Mouse (Mus musculus): Measurements from ENCODE around the gene Oard1.
A peak's percentile ranks its signal among the peaks of the same experiment; 100 is the strongest.

Gene Oard1

GRCm38 (mm10) chr17:48436487-48436886 is 26.7 kb downstream of the Oard1 start:
- no peak for DNase-seq

GRCm38 (mm10) chr17:48437421-48437911 is 27.7 kb downstream of the Oard1 start:
- peak; percentile 70 to 83 for DNase-seq

DNA sequence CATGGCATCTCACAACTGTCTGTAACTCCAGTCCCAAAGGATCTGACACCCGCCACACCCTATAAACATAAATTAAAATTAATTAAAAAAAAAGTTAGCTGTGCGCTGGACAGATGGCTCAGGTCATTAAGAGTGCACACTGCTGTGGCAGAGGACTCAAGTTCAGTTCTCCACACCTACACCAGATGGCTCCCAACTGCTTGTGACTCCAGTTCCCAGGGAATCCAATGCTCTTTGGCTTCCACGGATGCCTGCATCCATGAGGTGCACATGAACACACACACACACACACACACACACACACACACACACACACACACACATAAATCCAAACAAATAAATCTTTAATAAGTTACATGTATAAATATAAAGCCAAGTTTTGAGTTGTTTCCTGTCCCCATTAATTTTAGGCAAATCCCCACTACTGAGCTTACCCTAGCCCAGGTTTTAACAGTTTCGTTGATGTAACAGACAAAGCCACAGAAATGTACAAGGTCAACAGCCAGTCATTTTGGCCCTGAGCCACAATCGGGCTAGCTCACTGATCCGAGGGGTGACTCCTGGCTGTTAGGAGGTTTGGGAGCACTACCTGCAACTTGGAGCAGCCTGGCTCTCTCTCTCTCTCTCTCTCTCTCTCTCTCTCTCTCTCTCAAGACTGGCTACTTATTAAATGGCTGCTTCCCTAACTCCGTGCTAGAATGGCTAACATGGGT is 33.1 kb downstream of the Oard1 start:
- peak; percentile 44 to 63 for DNase-seq

- DNase-seq: peak in 1 of 2 experiments; percentile 55
These were observed 33.8 kb downstream of the Oard1 start for GRCm38 (mm10) chr17:48443542-48444145.

DNA sequence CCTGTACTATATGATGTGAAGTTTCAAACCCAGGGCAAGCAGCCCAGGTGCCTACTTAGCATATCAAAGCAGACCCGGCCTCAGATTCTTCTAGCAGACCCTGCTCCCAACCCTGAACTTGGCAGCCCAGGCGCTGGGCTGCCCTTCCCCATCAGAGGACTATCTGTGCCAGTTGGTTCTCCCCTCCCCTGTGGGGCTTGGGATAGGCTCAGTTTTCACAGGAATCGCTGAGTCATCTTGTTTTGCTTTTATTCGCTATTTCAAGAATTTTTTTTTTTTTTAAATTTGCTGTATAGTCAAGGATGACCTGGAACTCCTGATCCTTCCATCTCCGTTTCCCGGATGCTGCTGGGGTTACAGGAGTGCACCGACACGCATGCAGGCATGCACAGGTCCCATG is 37.9 kb downstream of the Oard1 start:
- DNase-seq: no peak

DNA sequence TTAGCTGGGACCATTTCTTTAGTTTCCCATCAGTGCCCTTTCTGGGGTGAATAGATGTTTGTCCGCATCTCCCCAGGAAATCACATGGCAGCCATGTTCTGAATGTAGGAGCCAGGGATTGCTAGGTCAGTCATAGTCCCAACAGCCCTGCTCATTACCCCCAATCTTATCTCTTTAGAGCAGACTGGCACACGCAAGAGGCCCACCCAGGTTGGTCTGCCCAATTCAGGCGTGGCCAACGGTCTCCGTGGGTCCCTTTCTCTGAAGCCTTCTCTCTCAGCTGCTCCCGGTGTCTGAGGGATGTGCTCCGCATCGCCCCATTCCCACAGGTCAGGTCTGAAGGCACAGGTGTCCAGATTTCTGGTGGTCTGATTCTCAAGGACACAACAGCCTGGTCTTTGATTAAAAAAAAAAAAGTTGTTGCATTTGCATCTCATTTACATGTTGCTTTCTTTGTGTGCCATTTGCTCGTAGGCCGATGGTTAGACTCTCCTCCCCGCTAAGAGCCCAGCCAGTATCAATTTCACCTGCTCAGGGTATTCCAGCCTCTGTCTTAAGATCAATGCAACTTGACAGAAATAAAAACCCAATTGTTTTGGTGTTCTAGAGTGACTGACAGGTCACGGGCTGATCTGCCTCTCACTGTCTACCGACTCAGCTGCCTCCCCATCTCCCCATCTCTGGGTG is 41.0 kb downstream of the Oard1 start:
- DNase-seq: no peak

- no peak for DNase-seq
These were observed 41.5 kb downstream of the Oard1 start, which contains the start of gene Tspo2 for GRCm38 (mm10) chr17:48451353-48451675. TSS of gene Tspo2 (minus strand) at chr17:48451522.

DNA sequence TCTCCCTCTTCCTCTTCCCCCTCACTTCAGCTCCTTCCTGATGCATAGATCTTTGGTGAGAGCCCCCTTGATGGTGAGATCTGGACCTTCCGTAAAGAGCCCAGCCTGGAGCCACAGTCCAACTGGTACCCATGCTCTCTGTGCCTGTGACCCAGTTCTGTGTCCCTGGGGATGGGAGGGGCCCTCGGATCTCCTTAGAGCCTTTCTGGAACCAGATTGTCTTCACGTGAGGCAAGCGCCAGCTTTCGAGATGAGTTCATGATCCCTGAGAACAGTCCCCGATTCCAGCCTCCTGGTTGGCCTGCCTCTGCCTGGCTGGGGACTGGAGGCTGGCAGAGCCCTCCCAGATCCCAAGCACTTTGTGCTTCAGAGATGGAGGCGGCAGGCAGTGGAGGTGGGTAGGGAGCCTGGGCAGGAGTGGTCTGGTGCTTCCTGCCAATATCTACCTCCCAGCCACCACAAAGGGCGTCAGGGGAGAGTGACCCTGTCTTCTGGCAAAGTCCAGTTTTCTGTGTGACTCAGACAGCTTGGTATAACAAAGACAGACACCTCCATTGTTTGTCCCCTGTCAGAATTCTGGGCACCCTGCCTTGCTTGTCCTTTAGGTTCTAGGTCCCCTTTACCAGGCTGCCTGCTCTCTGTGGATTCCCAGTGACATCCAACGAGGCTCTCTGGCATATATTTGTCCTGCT is 42.1 kb downstream of the Oard1 start:
- DNase-seq: peak in 1 of 2 experiments; percentile 33

DNA sequence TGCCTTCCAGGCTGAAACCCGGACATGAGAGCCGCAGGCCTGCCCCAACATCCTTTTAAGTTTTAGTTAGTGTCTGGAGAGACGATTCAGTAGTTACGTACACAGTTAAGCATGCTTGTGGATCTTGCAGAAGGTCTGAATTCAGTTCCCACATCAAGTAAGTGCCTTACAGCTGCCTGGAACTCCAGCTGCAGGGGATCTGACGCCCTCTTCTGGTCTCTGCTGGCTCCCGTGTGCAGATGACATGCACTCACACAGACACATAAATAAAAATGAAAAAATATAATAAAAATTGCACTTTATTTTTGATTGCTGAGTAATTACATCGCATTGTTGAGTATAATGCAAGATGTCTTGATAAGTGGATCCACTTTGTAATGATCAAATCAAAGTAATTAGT is 43.7 kb downstream of the Oard1 start:
- DNase-seq: no peak

GRCm38 (mm10) chr17:48454190-48454589 is 44.4 kb downstream of the Oard1 start:
- no peak for DNase-seq

DNA sequence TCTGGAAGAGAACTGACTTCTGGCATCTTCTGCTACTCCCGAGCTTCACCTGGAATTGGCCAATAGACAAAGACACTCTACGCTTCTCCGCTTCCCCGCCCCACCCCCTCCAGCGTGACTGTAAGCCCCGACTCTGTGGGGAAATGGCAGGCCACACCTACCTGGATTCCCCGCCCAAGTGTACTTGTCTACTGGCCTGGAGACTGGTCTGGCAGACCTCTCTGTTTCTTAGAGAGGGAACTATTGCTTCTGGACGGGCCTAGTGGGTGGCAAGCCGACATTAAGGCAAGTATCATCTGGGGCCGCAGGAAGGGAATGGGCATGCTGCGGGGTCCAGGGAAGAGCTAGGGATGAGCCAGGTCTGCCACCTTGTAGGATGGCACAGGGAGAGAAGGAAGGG is 44.9 kb downstream of the Oard1 start, which contains the start of gene Unc5cl:
Unc5cl (plus strand) TSS at position 214 of the 400 bp plus-strand sequence.
- peak; percentile 31 to 61 for DNase-seq

GRCm38 (mm10) chr17:48455955-48456354 is 46.1 kb downstream of the Oard1 start:
- peak; percentile 42 to 66 for DNase-seq

GRCm38 (mm10) chr17:48457971-48458653 is 48.3 kb downstream of the Oard1 start:
- DNase-seq: no peak

DNA sequence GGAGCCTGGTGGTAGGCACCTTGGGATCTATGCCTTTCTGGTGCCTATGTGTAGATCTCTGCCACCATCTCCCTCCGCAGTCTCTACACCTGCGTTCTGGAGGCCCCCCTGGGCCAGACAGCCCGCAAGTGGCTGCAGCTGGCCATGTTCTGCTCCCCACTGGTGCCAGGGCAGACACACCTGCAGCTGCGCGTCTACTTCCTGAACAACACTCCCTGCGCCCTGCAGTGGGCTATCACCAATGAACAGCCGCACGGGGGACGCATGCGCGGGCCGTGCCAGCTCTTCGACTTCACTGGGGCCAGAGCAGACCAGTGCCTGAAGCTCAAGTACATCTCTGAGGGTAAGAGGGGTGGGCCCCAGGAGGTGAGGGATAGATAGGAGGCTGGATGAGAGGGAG is 52.3 kb downstream of the Oard1 start:
- no peak for DNase-seq

GRCm38 (mm10) chr17:48463391-48463790 is 53.6 kb downstream of the Oard1 start:
- DNase-seq: no peak

Data from kidney, postnatal 4 days (tissue).